In genomic region chr2:118761906-118762783, GRCm38 (mm10) we compare ENCODE assay signal across 8 mouse cellular contexts. TPM values are rescaled to one million over a fixed set of nuclear protein-coding genes. Genes with fewer than 3 reads are reported as not detected.
DNase-seq lines count a peak whose midpoint lies in the region; ATAC-seq and TF ChIP-seq lines count a peak whose summit lies in the region.

Ccdc9b (minus strand) TSS chr2:118762661.

- no peak for TF ChIP-seq CTCF in spleen, adult 2 months (IDR thresholded peaks at IDR 0.05; ENCODE audit: extremely low read depth, insufficient read depth, insufficient read length, insufficient replicate concordance)

- no peaks in the 10 kb centered on the region for H3K36me3 ChIP-seq in embryonic facial prominence, embryonic 15.5 days
- no peaks in the 10 kb centered on the region for H3K36me3 ChIP-seq in limb, embryonic 13.5 days
- no peaks in the 10 kb centered on the region for H3K36me3 ChIP-seq in midbrain, embryonic 14.5 days (ENCODE audit: control insufficient read depth, insufficient read depth, low read length)
- no peaks in the 10 kb centered on the region for H3K36me3 ChIP-seq in spleen, adult 2 months (ENCODE audit: control insufficient read depth, insufficient read depth, low read length)

- H3K9me3 ChIP-seq in embryonic facial prominence, embryonic 15.5 days (replicated peaks): no peaks in the 10 kb centered on the region
- no peaks in the 10 kb centered on the region for H3K9me3 ChIP-seq in limb, embryonic 13.5 days
- no peaks in the 10 kb centered on the region for H3K9me3 ChIP-seq in midbrain, embryonic 14.5 days (ENCODE audit: control insufficient read depth, low read length)

- peak within 1 kb of the TSS; percentile 21 for H3K4me3 ChIP-seq in embryonic facial prominence, embryonic 15.5 days (replicated peaks)
- peak within 1 kb of the TSS; percentile 24 for H3K4me3 ChIP-seq in limb, embryonic 13.5 days
- peak within 1 kb of the TSS; percentile 15; the same call in 1 of the 2 replicates for H3K4me3 ChIP-seq in midbrain, embryonic 14.5 days (replicated peaks; ENCODE audit: low read depth, low read length)
- H3K4me3 ChIP-seq in spleen, adult 2 months (ENCODE audit: extremely low read depth, insufficient read depth, insufficient read length): peak within 1 kb of the TSS; percentile 19; the same call in 1 of the 2 replicates

- peaks cover 51% of the 10 kb centered on the region for H3K4me1 ChIP-seq in embryonic facial prominence, embryonic 15.5 days
- peaks cover 27% of the 10 kb centered on the region for H3K4me1 ChIP-seq in limb, embryonic 13.5 days
- peaks cover 26% of the 10 kb centered on the region for H3K4me1 ChIP-seq in midbrain, embryonic 14.5 days (ENCODE audit: control insufficient read depth, insufficient read depth, low read length)
- H3K4me1 ChIP-seq in spleen, adult 2 months (ENCODE audit: control insufficient read depth, insufficient read depth, insufficient read length): no peaks in the 10 kb centered on the region

- peak within 1 kb of the TSS; percentile 91 for H3K27ac ChIP-seq in embryonic facial prominence, embryonic 15.5 days (replicated peaks)
- peak within 1 kb of the TSS; percentile 80 for H3K27ac ChIP-seq in limb, embryonic 13.5 days
- H3K27ac ChIP-seq in midbrain, embryonic 14.5 days (replicated peaks; ENCODE audit: low read depth, low read length): peak within 1 kb of the TSS; percentile 95
- peak within 1 kb of the TSS; percentile 76 for H3K27ac ChIP-seq in spleen, adult 2 months (ENCODE audit: insufficient read depth, low read length)

- WGBS in embryonic facial prominence, embryonic 15.5 days: 4% methylated on average over 29 of the region's 29 CpGs
- WGBS in limb, embryonic 13.5 days: 9% methylated on average over 29 of the region's 29 CpGs
- 3% methylated on average over 29 of the region's 29 CpGs for WGBS in midbrain, embryonic 14.5 days
- WGBS in spleen, adult 2 months: 25% methylated on average over 29 of the region's 29 CpGs

- peak; percentile 71 for ATAC-seq in embryonic facial prominence, embryonic 15.5 days (ENCODE audit: insufficient number of reproducible peaks, low FRiP score, low TSS enrichment, low read depth)
- peak; percentile 80 for ATAC-seq in limb, embryonic 13.5 days (ENCODE audit: low FRiP score, low read depth)
- peak; percentile 75 for ATAC-seq in midbrain, embryonic 14.5 days (ENCODE audit: low FRiP score, low TSS enrichment)

- TF ChIP-seq POLR2A in spleen, adult 2 months (IDR thresholded peaks at IDR 0.05; ENCODE audit: low read depth, low read length): no peak

- peak; percentile 53 to 60 for DNase-seq in thymus, adult 18-20 months
- no peak for DNase-seq in thymus, postnatal 0 days (ENCODE audit: low spot score)
- DNase-seq in heart, adult 8-10 months (ENCODE audit: low spot score): peak; percentile 90
- peak; percentile 94 to 96 for DNase-seq in kidney, adult 8-10 months
- peak; percentile 87 for DNase-seq in midbrain, embryonic 14.5 days
- DNase-seq in spleen, adult 2 months (ENCODE audit: low read depth in 1 of 2, low spot score in 2 of 2): peak in 1 of 2 experiments; percentile 49

- H3K4me2 ChIP-seq in embryonic facial prominence, embryonic 15.5 days (replicated peaks): peak within 1 kb of the TSS; percentile 50
- peak within 1 kb of the TSS; percentile 53 for H3K4me2 ChIP-seq in limb, embryonic 13.5 days (replicated peaks)
- H3K4me2 ChIP-seq in midbrain, embryonic 14.5 days (ENCODE audit: low read length): peak within 1 kb of the TSS; percentile 47

- H3K27me3 ChIP-seq in embryonic facial prominence, embryonic 15.5 days: no peaks in the 10 kb centered on the region; the same call in 1 of the 2 replicates
- H3K27me3 ChIP-seq in limb, embryonic 13.5 days: peaks cover 48% of the 10 kb centered on the region
- H3K27me3 ChIP-seq in midbrain, embryonic 14.5 days (ENCODE audit: control insufficient read depth, insufficient read depth, low read length): no peaks in the 10 kb centered on the region
- no peaks in the 10 kb centered on the region for H3K27me3 ChIP-seq in spleen, adult 2 months (ENCODE audit: control insufficient read depth, insufficient read depth, low read length)

- peak within 1 kb of the TSS; percentile 21; the same call in 1 of the 2 replicates for H3K9ac ChIP-seq in embryonic facial prominence, embryonic 15.5 days
- H3K9ac ChIP-seq in limb, embryonic 13.5 days: peak within 1 kb of the TSS; percentile 54
- H3K9ac ChIP-seq in midbrain, embryonic 14.5 days (replicated peaks; ENCODE audit: low read length): peak within 1 kb of the TSS; percentile 36

RNA-seq across cellular contexts. Expression of gene Ccdc9b, which starts in this region (rescaled TPM):
- 0.27 and 0.28 TPM in 2 replicates for polyA plus RNA-seq in thymus, postnatal 0 days (2015; fragmentation: Nextera tagmentation; extraction: Ambion mirVana)
- 2.0 and 2.4 TPM in 2 replicates for polyA plus RNA-seq in embryonic facial prominence, embryonic 15.5 days (2015; fragmentation: Nextera tagmentation; extraction: Ambion mirVana)
- 10 to 100 TPM; 24.6 to 38.6 (median 29.6) TPM for total RNA-seq in heart, adult 8-10 months (2022)
- 0.78 and 0.85 TPM in 2 replicates for polyA plus RNA-seq in limb, embryonic 13.5 days (2015; fragmentation: Nextera tagmentation; extraction: Ambion mirVana)
- polyA plus RNA-seq in midbrain, embryonic 14.5 days (2014; fragmentation: Nextera tagmentation; extraction: Ambion mirVana): 0.59 and 0.73 TPM in 2 replicates
- 2.6 and 3.1 TPM in 2 replicates for polyA plus RNA-seq in spleen, adult 2 months (2012; rRNA removed)

Comparison
In these comparisons a context has a peak if more than half of its experiments do, and no peak if none do; other contexts are left out.
1. Peak in ATAC-seq, H3K4me3 ChIP-seq, H3K27ac ChIP-seq, H3K9ac ChIP-seq and H3K4me2 ChIP-seq in limb, embryonic 13.5 days; RNA of the gene not detected or under 1 TPM.
2. Peak in DNase-seq, ATAC-seq, H3K4me3 ChIP-seq, H3K27ac ChIP-seq, H3K9ac ChIP-seq and H3K4me2 ChIP-seq in midbrain, embryonic 14.5 days; RNA of the gene not detected or under 1 TPM.